Mouse (Mus musculus) heart, embryonic 13.5 days (tissue): ENCODE measurements around the gene Iqsec2. TPM values are rescaled to one million over a fixed set of nuclear protein-coding genes. Genes with fewer than 3 reads are reported as not detected.

Source experiments
- ATAC-seq: fragments of 200-750 bp; cut with Nextera tagmentation; 2 replicates; pipeline ENCODE4 v1.8.0; 2017; ENCODE audit warnings: moderate TSS enrichment; ENCODE audit not compliant: insufficient number of reproducible peaks, low FRiP score, low TSS enrichment; ENCODE audit errors: extremely low read depth
- H3K27ac ChIP-seq: fragments of 300-500 bp; sonication (generic); replicated peaks from 2 replicates; pipeline ENCODE4 v1.5.1; 2015; ENCODE audit warnings: moderate library complexity, mild to moderate bottlenecking, inconsistent platforms
- H3K27me3 ChIP-seq: fragments of 300-500 bp; sonication (generic); replicated peaks from 2 replicates; pipeline ENCODE4 v1.6.1; 2015; ENCODE audit warnings: mild to moderate bottlenecking, inconsistent platforms
- H3K36me3 ChIP-seq: fragments of 300-500 bp; sonication (generic); 2 replicates; pipeline ENCODE4 v1.6.1; 2015; ENCODE audit warnings: mild to moderate bottlenecking, inconsistent platforms
- H3K4me1 ChIP-seq: fragments of 300-500 bp; sonication (generic); 2 replicates; pipeline ENCODE4 v1.6.1; 2015; ENCODE audit warnings: inconsistent platforms
- H3K4me2 ChIP-seq: fragments of 300-500 bp; sonication (generic); 2 replicates; pipeline ENCODE4 v1.6.1; 2015; ENCODE audit warnings: inconsistent platforms, mild to moderate bottlenecking, moderate library complexity
- H3K4me3 ChIP-seq: fragments of 300-500 bp; sonication (generic); 2 replicates; pipeline ENCODE4 v1.5.1; 2015; ENCODE audit warnings: moderate library complexity, mild to moderate bottlenecking, inconsistent platforms
- H3K9ac ChIP-seq: fragments of 300-500 bp; sonication (generic); 2 replicates; pipeline ENCODE4 v1.6.1; 2015; ENCODE audit warnings: inconsistent platforms, mild to moderate bottlenecking, moderate library complexity
- H3K9me3 ChIP-seq: fragments of 300-500 bp; sonication (generic); 2 replicates; pipeline ENCODE4 v1.6.1; 2016; ENCODE audit warnings: inconsistent platforms
- WGBS: fragments of 180-500 bp; shearing (Covaris S2); methylation state at CpG from one replicate; pipeline ENCODE4 v1.1.7; 2015; ENCODE audit warnings: mixed read lengths; 5-methylcytosine and 5-hydroxymethylcytosine counted together
- polyA plus RNA-seq: library from polyadenylated mRNA; unstranded; fragments of >200 nt; fragmentation: Nextera tagmentation; extraction: Ambion mirVana; gene quantifications from 2 replicates; pipeline ENCODE4 v1.2.1, GENCODE M21; 2015

Iqsec2 gene
- polyA plus RNA-seq, 1 experiment from 2014 or later, result 31.3 TPM

GRCm38 (mm10) chrX:152151709-152152108 lies 7.6 kb downstream of the Iqsec2 start:
- H3K4me2 ChIP-seq, result no peak overlapping the region
- H3K36me3 ChIP-seq, result no peaks in the 10 kb centered on the region
- H3K27me3 ChIP-seq, result peaks cover 72% of the 10 kb centered on the region
- no peaks in the 10 kb centered on the region for H3K9me3 ChIP-seq
- 10% methylated on average over 6 of the region's 6 CpGs for WGBS
- peaks cover 19% of the 10 kb centered on the region for H3K4me1 ChIP-seq
- no peak for ATAC-seq
- no peak overlapping the region for H3K9ac ChIP-seq
- no peak overlapping the region for H3K27ac ChIP-seq
- H3K4me3 ChIP-seq, result no peak overlapping the region

GRCm38 (mm10) chrX:152158294-152158693 lies 14.2 kb downstream of the Iqsec2 start:
- H3K9me3 ChIP-seq, result no peaks in the 10 kb centered on the region
- 69% methylated on average over 3 of the region's 3 CpGs for WGBS
- no peak overlapping the region for H3K27ac ChIP-seq

DNA sequence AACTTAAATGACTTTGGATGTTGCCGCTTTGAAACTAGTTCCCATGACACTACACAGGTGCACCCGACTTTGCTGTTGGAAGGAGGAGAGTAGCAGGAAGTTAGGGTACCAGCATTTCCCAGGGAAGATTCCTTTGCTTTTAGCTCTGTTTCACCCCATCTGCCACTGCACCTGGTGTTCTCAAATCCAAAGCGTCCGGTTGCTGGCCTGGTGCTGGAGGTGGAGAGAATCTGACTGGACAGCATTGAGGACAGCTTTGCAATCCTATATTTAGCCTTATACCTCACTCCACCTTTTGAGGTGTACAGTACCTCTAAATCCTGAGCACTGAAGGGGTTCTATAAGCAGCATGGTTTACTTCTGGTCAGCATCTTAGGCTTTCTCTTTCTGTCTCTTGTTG lies 17.3 kb downstream of the Iqsec2 start:
- no peak overlapping the region for H3K9ac ChIP-seq
- H3K4me2 ChIP-seq, result no peak overlapping the region
- H3K36me3 ChIP-seq, result no peaks in the 10 kb centered on the region
- no peaks in the 10 kb centered on the region for H3K9me3 ChIP-seq
- ATAC-seq, result no peak
- no peaks in the 10 kb centered on the region for H3K4me1 ChIP-seq
- 86% methylated on average over 4 of the region's 4 CpGs for WGBS
- peaks cover 80% of the 10 kb centered on the region for H3K27me3 ChIP-seq
- no peak overlapping the region for H3K4me3 ChIP-seq
- no peak overlapping the region for H3K27ac ChIP-seq

More at GRCm38 (mm10) chrX:152158294-152158693, 14.2 kb downstream of the Iqsec2 start:
- H3K4me2 ChIP-seq, result no peak overlapping the region
- no peak overlapping the region for H3K9ac ChIP-seq
- no peaks in the 10 kb centered on the region for H3K36me3 ChIP-seq
- H3K4me3 ChIP-seq, result no peak overlapping the region
- no peak for ATAC-seq
- H3K4me1 ChIP-seq, result no peaks in the 10 kb centered on the region
- peaks cover 70% of the 10 kb centered on the region for H3K27me3 ChIP-seq

- Histone ChIP-seq H3K27me3 (peaks cover 85% of the 10 kb centered on the region), H3K9me3 (no peaks in the 10 kb centered on the region), H3K4me1 (peaks cover 16% of the 10 kb centered on the region), H3K4me2 (no peak overlapping the region), H3K27ac (no peak overlapping the region), H3K4me3 (no peak overlapping the region), H3K9ac (no peak overlapping the region), H3K36me3 (no peaks in the 10 kb centered on the region)
- ATAC-seq, result no peak
Measured at GRCm38 (mm10) chrX:152164061-152164460, 20.0 kb downstream of the Iqsec2 start.

GRCm38 (mm10) chrX:152166161-152166560 lies 22.1 kb downstream of the Iqsec2 start:
- Histone ChIP-seq H3K27ac (no peak overlapping the region), H3K4me3 (no peak overlapping the region), H3K9me3 (no peaks in the 10 kb centered on the region), H3K4me2 (no peak overlapping the region), H3K27me3 (peaks cover 94% of the 10 kb centered on the region), H3K36me3 (no peaks in the 10 kb centered on the region), H3K4me1 (peaks cover 28% of the 10 kb centered on the region), H3K9ac (no peak overlapping the region)
- no peak for ATAC-seq
- 80% methylated on average over 6 of the region's 6 CpGs for WGBS

DNA sequence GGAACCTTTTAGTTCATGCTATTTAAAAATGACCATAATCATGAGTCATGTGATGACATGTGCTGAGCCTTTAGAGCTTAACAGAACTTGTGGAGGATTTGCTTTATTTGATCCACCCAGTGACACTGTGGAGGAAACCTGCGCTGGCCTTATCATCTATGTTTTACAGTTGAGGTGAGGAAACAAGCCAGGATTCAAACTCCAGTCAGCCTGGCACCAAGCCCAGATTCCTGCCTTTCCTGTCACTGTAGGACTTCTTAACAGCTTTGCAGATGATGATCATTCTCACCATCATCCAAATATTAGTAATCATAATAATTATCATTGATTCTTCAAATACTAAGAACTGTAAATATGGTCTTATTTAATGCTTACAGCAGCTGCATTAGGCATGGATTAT lies 24.5 kb downstream of the Iqsec2 start:
- ATAC-seq, result no peak
- H3K4me3 ChIP-seq, result no peak overlapping the region
- no peak overlapping the region for H3K9ac ChIP-seq
- peaks cover 50% of the 10 kb centered on the region for H3K4me1 ChIP-seq
- peaks cover 94% of the 10 kb centered on the region for H3K27me3 ChIP-seq
- no peaks in the 10 kb centered on the region for H3K9me3 ChIP-seq
- no peaks in the 10 kb centered on the region for H3K36me3 ChIP-seq
- H3K4me2 ChIP-seq, result no peak overlapping the region
- peak overlapping the region; percentile 36; the same call in 1 of the 2 replicates for H3K27ac ChIP-seq
- WGBS, result 22% methylated on average over 1 of the region's 1 CpGs

DNA sequence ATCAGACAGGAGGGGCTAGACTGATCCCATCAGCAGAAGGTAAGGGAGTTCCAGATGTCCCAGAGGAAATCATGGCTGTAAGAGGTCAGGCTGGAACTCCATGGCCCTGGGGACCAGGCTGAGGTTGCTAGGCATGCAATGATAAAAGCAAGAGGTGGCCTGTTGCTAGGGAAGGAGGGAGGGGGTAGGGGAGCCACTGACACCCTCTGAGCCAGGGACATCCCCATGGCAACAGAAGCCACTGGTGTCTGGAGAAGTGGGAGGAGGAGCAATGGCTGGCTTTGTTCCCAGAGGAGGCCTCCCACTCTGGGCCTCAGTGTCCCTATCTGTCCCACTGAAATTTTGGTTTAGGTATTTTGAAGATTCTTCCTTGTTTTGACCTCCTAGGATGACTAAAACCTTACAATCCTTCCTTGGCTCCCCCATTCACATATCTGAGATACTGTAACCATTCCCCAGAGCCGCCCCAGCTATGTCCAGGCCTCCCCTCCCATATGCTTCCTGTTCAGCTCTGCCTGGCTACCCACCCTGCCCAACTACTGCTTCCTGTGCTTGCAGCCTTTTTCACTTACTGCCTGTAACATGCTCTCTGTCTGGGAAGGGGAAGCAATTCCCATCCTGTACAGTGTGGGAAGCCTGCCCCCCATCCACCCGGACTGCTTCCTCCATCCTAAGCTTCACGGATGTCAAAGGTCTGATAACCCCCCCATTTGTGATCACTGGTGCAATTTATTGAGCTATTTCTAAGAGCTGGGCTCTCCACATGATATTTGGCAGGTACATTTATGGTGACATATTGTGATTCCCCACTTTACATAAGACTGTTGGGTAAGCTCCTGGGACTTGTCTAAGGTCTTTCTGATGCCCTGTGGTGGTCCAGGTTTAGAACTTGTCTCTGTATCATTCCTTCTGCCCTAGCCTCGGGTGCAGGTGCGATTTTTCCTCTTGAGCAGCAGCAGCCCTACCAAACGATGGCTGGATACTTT lies 27.3 kb downstream of the Iqsec2 start:
- WGBS, result 62% methylated on average over 6 of the region's 6 CpGs
- Histone ChIP-seq H3K36me3 (no peaks in the 10 kb centered on the region), H3K4me1 (peaks cover 50% of the 10 kb centered on the region), H3K27ac (peak overlapping the region; percentile 84), H3K4me3 (no peak overlapping the region), H3K27me3 (peaks cover 81% of the 10 kb centered on the region), H3K9me3 (no peaks in the 10 kb centered on the region), H3K4me2 (no peak overlapping the region), H3K9ac (no peak overlapping the region)
- ATAC-seq, result peak; percentile 39; the same call in 1 of the 2 replicates

DNA sequence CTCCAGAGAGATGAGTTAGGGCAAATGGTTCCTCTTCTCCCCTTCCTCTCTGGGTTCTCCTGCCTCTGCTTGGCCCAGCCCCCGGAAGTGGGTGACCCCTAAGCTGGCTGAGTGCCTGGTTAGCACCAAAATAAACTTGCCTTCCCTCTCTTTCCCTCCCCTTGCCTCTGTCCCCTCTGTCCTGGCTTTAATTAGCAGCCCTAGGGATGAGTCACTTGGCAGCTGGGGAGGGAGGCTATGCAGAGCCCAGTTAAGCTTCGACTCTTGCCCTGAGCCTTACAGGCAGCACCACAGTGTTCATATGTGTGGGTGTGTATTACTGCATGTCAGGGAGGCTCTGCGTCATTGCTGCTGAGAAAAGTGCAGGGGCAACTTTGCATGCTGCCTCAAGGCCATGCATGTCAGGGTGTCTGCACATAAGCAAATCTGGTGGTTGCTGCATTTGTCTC lies 28.4 kb downstream of the Iqsec2 start:
- Histone ChIP-seq H3K27ac (peak overlapping the region; percentile 84), H3K36me3 (no peaks in the 10 kb centered on the region), H3K27me3 (peaks cover 81% of the 10 kb centered on the region), H3K4me2 (peak overlapping the region; percentile 13; the same call in 1 of the 2 replicates), H3K9me3 (no peaks in the 10 kb centered on the region), H3K4me1 (peaks cover 50% of the 10 kb centered on the region), H3K4me3 (no peak overlapping the region), H3K9ac (0 out of 2 replicates have a peak overlapping the region, but pooled peaks have one; percentile 37)
- 18% methylated on average over 3 of the region's 3 CpGs for WGBS
- peak; percentile 49; the same call in 1 of the 2 replicates for ATAC-seq

DNA sequence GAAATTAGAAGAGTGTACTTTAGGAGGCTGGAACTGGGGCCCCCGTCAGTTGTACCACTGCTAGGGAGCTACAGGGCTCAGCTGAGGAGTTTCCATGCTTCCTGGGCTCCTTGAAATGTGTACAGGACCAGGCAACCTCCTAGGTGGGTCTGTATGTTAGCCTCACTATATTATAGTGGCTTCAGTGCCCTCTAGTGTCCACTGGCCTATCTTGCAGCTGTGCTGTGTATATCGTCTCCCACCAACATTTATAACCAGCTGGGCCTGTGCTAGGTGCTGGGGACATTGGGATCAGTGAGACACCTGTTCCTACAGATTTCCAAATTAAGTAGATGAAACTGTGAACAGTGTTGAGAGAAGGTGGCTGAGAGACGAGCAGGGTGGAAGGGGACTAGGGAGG lies 31.2 kb downstream of the Iqsec2 start:
- no peak for ATAC-seq
- Histone ChIP-seq H3K4me2 (no peak overlapping the region), H3K4me1 (peaks cover 48% of the 10 kb centered on the region), H3K36me3 (no peaks in the 10 kb centered on the region), H3K4me3 (no peak overlapping the region), H3K9me3 (no peaks in the 10 kb centered on the region), H3K27ac (no peak overlapping the region), H3K9ac (no peak overlapping the region), H3K27me3 (peaks cover 80% of the 10 kb centered on the region)
- 33% methylated on average over 3 of the region's 3 CpGs for WGBS

GRCm38 (mm10) chrX:152177897-152178296 lies 33.8 kb downstream of the Iqsec2 start:
- H3K9ac ChIP-seq, result no peak overlapping the region

GRCm38 (mm10) chrX:152178843-152179545 lies 34.9 kb downstream of the Iqsec2 start:
- peak; percentile 63; the same call in 1 of the 2 replicates for ATAC-seq
- 31% methylated on average over 7 of the region's 8 CpGs for WGBS
- H3K27ac ChIP-seq, result peak overlapping the region; percentile 85
- H3K9ac ChIP-seq, result peak overlapping the region; percentile 75
- H3K9me3 ChIP-seq, result no peaks in the 10 kb centered on the region
- H3K27me3 ChIP-seq, result peaks cover 66% of the 10 kb centered on the region
- H3K4me1 ChIP-seq, result peaks cover 16% of the 10 kb centered on the region
- H3K36me3 ChIP-seq, result no peaks in the 10 kb centered on the region
- peak overlapping the region; percentile 52 for H3K4me3 ChIP-seq
- H3K4me2 ChIP-seq, result peak overlapping the region; percentile 68

More at GRCm38 (mm10) chrX:152177897-152178296, 33.8 kb downstream of the Iqsec2 start:
- Histone ChIP-seq H3K4me3 (no peak overlapping the region), H3K9me3 (no peaks in the 10 kb centered on the region), H3K4me1 (peaks cover 21% of the 10 kb centered on the region), H3K4me2 (no peak overlapping the region), H3K27ac (no peak overlapping the region), H3K36me3 (no peaks in the 10 kb centered on the region), H3K27me3 (peaks cover 72% of the 10 kb centered on the region)
- 75% methylated on average over 2 of the region's 2 CpGs for WGBS
- no peak for ATAC-seq
